Mouse (Mus musculus): ENCODE results near the gene Pou2f3.

GRCm38 (mm10) chr9:43233515-43233914, 23.3 kb upstream of the Pou2f3 start:
- TF ChIP-seq CTCF (IDR thresholded peaks at IDR 0.05; ENCODE audit: control insufficient read depth, insufficient read depth, low read length) (no peak), POLR2A (IDR thresholded peaks at IDR 0.05; ENCODE audit: borderline replicate concordance, control insufficient read depth, low read depth, low read length) (no peak)

Data from bone marrow, adult 2 months (tissue).